Mouse (Mus musculus): ENCODE measurements around the gene Arhgap18.

- no peak for TF ChIP-seq ZC3H11A (IDR thresholded peaks at IDR 0.05; ENCODE audit: borderline replicate concordance, low read depth, low read length)
- TF ChIP-seq ZNF384 (IDR thresholded peaks at IDR 0.05; ENCODE audit: low read depth, low read length), result no peak
- no peak for TF ChIP-seq CHD2 (IDR thresholded peaks at IDR 0.05; ENCODE audit: low read depth, low read length)
Observed at GRCm38 (mm10) chr10:26948331-26948730, 195.1 kb downstream of the Arhgap18 start.

All from ES-E14 (cell line).